Mouse (Mus musculus) thymus, adult 18-20 months (tissue): ENCODE data around the gene Smad9.
"Not testable (repeated sequence)": the region's sequence is repeated elsewhere in the genome, so short reads cannot be mapped to it uniquely, and the experiment has no call there.

Source experiments
- DNase-seq, 2 experiments: peaks; one replicate each; pipeline ENCODE4 v3.0.0; 2022; ENCODE audit warnings: mixed read lengths in 2 of 2

The Smad9 gene

DNA sequence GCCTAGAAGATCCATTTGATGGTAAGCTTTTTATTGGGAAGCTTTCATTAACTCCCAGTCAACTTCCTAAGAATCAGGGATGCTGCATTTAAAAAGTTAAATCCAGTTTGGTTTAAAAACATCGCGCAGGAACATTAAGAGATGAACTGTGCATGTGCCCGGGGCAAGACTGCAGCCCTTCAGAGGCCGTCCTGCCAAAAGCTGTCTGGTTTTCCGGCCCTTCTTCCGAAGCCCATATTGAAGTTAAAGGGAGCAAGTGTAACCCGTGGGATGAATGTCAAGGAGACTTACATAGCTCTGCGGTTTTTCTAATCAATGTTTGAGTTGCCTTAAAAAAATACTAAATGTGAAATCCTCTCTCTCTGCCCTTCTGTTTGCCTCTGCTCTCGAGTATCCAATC is 3.8 kb downstream of the Smad9 start:
- no peak for DNase-seq

DNA sequence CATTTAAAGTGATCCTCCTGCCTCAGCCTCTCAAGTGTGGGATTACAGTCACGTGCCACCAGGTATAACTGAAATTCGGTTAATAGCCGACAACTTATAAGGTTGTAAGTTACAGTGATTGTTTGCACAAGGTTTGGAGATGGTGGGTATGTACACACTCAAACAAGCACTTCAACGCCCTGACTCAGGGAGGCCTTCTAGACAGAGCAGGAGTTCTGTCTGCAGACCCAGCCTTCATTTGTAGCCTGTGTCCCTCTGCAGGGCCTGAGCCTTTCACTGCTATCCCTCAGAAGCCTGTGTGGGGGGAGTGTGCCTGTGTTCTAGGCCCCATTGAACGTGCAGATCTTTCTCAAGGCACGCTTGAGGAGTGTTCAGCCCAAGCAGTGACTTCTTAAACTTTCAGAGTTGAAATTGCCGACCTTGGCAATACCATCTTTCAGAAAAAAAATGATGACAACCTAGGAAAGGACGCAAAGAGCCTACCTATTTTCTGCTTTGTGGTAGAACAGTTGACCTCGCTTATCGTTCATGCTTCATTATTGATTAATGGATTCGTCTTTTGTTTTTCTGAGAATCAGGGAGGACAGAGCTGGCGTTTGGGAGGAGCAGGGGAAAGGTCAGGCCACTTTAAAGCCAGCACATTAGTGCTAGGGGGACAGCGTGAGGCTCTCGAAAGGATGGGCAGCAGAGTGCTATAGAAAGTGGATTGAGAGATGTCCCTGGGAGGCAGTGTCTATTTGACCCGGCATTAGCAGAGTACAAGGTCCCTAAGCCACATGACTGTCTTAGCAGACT is 5.1 kb downstream of the Smad9 start:
- DNase-seq = no peak

DNA sequence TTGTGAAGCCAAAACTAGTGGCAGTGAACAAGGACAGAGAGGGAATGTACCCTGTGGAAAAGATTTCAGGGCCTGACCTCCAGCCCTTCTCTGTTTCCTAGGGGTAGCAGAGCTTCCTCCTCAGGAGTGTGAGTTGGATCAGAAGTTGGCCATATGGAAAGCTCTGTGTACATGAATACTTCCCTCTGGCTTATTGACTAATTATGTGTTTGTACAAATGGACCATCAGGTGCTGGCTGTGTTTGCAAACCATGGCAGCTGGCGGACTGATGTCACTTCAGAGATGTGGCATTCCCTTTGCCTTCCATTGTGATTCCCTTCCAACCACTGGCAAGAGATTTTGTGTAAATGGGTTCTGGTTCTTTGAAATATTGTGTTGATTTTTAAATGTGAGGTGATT is 5.9 kb downstream of the Smad9 start:
- no peak for DNase-seq

DNA sequence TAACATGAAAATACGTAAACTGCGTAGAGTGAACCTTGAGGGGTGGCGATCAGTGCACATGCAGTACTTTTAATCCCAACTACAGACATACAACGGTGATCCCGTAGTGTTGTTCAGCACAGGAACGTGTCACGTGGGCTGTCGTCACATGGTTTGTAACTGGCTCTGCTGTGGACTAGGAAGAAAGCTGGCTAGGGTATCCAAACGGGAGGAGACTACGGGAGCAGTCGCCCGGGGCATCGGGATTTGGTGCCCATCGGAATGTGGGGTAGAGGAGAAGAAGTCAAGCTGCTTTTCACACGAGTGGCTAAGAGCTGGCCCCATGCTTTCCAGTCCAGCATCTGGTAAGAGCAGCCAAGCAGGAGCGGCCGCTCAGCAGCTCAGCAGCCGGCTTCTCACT is 9.0 kb downstream of the Smad9 start:
- DNase-seq = no peak

DNA sequence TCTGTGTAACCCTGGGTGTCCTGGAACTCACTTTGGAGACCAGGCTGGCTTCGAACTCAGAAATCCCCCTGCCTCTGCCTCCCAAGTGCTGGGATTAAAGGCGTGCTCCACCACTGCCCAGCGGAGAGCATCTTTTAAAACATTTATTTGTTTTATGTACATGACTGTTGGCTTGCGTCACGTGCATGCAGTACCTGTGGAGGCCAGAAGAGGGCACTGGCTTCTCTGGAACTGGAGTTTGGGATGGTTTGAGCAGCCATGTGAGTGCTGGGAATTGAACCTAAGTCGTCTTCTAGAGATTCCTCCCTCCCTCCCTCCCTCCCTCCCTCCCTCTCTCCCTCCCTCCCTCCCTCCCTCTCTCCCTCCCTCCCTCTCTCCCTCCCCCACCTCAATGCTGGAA is 10.1 kb downstream of the Smad9 start:
- not testable (repeated sequence) for DNase-seq

DNA sequence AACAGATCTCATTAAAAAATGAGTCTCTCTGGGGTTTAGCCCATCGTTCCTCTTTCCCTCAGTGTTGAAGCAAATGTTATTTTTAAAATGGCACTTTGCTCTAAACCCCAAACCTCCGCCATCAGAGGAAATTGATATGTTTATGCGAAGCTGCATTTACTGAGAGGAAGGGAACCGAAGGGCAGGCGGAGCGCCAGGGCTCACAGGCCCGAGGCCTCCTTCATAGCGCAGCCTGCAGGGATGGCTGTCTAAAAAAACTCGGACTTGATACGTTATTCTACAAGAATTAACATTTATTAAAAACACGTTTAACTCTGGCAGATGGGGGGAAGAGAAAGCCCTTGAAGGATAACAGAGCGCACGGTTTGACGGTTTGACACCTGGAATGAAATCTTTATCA is 10.7 kb downstream of the Smad9 start:
- no peak for DNase-seq

DNA sequence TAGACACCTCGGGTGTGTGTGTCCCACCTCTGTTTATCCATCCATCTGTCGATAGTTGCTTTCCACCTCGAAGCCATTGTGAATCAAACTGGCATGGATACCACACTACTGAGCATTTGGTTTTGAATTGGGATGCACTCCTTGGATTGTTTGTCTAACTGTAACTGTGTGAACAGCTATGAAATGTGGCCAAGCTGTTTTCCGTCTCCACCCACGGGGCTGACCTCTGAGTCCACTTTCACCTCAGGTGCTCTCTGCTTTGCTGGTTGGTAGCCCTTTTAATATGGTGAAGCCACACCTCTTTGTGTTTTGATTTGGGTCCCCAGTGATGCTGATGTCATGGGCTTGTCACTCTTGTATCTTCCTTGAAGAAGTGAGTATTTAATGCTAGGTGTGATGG is 11.4 kb downstream of the Smad9 start:
- DNase-seq = no peak

DNA sequence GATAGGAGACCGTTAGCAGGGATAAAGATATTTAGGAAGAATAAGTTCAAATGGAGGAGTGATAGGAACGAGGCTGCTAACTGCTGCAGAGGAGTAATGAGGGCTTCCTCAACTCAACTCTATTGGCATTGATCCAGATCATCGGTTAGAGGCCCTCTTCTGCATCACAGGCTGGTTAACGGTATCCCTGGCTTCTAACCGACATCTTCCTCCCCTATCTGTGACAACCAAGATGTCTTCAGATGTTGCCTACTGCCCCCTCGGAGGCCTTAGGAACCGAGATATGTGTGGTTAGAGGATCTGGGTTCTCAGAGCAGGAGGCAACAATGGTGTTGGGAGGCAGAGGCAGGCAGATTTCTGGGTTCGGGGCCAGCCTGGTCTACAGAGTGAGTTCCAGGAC is 13.2 kb downstream of the Smad9 start:
- DNase-seq = no peak

DNA sequence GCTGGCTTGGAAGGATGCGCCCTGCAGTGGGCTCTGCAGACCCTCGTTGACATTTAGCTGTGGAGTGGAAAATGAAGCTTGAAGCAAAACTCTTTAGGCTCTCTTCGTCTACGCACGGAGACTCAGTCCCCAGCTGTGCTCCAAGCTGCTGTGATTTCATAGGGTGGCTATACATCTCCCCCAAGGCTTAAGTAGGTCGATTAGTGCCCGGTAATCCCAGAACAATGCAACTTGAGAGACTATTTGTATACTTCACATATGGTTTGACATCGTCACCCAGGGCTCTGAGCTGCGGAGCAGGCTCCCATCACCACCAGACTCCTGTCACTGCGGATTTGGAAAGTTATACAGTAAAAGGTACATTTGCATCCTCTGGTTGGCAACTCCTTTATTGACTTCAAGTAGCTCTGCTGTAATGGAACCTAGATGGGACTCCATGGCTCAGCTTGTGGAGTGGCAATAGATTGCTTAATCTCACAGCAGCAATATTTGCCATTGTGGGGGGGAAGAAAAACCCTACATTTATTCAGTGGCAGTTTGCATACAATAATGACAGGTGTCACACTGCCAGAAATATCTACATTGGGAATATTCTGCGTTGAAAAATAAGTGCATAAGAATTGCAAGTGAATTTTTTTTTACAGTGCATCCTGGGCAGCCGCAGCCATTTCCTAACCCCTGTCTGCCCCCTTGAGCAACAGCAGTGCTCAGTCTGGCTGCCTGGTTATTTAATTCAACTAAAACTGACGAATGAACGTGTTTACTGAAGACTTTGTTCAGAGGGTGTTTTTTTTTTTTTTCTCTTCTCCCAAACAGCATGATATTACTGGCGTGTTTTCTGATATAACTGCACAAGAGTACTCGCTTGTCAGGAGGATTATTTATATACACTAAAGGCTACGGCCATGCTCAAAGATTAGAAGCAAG is 14.2 kb downstream of the Smad9 start:
- no peak for DNase-seq

DNA sequence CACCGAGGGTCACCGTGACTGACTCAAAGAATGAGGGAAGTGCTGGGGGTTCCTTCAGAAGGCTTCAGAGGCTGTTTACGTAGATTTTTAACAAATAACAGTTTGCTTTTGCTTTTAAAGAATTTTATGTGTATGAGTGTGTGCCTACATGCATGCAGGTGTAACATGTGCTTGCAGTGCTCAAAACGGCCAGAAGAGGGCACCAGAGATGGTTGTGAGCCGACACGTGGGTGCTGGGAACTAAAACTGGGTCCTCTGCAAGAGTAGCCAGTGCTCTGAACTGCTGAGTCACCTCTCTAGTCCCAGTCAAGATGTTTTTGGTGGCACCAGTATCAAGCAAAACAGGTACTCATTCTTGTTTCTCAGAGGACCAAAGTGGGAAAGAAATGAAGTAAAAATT is 18.2 kb downstream of the Smad9 start:
- DNase-seq = no peak

DNA sequence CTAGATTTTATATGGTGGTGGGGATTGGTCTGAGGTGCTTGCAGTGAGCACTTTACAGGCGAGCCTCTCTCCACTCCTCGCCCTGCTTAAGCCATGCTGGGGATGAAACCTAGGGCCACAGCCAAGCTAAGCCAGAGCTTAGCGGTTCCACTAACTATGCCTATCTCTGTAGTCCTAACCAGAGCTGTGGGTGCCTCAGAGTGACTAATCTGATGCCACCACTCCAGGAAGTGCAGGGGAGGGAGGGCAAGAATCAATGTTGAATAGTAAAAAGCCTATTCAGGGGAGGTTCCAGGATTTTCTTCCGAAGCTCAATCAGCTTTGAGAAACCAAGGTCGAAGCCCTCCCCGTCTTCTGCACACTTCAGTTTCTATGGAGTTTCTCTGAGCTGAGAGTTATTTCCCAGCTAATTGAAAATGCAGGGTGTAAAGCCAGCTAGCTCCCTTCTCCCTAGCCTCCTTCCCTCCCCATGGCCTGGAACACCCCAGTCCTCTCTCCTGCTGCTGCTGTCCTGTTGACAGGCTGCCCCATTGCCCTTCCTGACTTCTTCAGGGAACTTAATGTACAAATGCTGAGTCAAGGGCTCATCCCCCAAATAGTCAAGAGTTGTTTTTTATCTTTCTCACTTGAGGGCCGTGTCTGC is 20.7 kb downstream of the Smad9 start:
- DNase-seq = no peak

DNA sequence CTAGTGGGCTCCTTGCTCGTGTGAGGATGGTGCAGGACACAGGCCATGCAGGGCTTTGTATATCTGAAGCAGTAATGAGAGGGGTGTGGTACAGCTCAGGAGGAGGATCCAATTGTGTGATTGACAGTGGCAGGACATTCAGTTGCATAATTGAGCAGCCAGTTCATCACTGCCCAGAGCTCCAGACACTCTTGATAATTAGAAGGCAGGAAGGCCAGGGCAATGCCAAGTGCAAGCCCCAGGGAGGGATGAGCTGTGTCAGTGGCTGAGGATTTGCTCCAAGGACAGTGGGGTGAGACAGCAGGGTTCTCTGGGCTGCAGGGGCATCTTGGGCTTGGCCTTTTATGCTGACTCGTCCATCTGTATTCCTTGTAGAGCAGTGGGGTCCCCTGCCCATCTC is 35.2 kb downstream of the Smad9 start:
- no peak for DNase-seq

DNA sequence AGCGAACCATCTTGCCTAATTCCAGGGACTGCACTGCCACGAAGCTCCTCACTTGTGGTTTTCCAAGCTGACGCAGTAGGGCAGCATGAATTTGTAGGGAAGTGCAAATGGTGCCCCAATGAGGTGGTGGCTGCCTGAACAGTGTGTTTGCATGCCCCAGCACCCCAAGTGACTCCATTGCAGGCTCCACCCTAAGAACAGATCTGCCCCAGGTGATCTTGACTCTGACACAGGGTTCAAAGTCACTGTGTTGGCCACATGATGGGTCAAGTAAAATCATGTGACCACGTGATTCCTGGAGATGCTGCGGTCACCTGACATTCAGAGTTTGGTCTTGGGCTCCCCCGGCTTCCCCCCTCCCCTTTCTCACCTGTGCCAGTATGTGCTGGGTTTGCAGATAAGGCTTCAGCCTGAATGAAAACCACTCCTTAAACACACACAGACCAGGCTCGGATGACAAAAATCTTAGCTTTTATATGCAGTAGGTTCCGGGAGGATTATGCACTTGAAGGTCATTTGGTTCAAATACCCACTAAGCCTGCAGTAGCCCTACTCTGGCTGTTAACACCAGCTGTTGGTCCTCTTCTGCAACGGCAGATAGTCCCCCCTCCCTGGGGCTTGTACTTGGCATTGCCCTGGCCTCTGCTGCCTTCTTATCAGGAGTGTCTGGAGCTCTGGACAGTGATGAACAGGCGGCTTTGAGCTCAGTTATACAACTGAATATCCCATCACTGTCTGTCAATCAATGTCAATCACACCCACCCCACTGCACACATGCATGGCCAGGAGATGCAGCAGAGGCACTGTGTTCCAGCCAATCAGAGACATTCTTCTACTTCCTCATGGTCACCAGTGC is 36.7 kb downstream of the Smad9 start:
- no peak for DNase-seq

DNA sequence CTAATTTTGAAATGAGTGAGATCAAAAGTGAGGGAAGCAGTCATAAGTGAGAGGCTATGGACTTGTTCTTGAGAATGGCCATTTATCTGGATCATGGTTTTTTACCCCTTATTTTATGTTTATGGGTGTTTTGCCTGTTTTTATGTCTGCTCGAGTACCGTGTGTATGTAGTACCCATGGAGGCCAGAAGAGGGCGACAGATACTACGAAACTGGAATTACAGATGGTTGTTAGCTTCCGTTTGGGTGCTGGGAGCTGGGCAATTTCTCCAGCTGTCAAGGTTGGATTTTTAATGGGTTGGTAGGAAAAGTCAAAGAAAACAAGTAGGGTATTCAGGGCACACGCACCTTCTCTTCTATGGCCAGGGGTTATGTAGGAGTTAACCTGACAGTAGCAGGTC is 38.4 kb downstream of the Smad9 start:
- DNase-seq = no peak

DNA sequence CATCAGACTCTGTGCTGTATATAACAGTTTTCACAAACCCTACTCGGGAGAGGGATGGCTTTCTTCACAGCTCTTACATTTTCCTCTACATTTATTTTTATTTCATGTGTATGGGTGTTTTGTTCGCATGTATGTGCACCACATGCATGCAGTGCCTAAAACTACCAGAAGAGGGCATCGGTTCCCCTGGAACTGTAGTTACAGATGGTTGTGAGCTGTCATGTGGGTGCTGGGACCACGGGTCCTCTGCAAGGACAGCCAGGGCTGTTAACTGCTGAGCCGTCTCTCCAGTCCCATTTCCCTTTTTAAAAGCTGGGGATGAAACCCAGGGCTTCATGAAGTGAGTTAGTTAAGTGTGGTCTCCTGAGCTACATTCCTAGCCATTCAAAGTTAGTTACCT is 40.0 kb downstream of the Smad9 start:
- no peak for DNase-seq

DNA sequence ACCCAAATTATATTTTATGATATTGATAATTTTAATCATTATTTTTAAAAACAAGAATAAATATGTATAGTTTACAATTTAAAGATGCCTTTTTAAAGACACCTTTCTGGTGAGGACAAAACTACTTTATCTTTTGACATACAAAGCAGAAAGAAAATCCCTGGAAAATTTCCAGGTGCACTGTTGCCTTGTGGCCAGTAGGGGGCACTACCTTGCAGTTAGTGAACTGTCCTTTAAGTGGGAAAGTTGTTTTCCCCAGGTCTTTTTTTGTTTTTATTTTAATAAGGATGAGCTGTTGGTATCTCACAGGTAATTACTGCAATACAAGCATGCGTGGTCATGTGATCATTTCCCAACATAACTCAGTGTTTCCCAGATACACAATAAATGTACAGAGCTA is 40.4 kb downstream of the Smad9 start:
- no peak for DNase-seq

DNA sequence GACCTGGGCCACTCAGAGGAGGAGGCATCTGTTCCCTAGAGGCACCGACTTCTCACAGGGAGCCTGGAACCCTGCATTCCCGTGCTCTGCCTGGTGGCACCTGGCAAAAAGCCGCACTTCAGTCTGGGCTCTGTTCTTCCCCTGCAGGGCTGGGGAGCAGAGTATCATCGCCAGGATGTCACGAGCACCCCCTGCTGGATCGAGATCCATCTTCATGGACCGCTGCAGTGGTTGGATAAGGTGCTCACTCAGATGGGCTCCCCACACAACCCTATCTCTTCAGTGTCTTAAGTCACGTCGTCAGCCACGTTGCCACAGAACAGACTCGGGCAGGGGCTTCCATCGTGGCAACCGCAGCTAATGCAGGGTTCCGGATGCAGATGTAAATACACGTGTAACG is 41.8 kb downstream of the Smad9 start:
- DNase-seq = no peak

DNA sequence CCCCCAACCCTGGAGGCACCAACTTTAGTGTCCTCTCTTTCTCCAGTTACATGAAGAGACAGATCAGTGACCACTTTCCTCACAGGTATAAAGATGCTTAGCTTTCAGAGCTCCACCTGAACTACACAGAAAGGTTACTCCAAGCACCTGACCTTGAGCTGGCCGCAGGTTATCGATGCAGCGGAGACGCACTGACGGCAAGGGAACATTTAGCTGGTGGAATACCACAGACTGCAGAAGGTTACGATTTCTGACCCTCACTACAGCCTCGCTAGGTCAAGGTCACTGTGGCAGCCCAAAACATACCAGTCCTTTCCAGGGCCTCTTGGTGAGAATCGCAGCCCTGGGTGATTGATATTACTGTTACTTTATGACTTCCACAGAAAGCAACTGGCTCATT is 48.3 kb downstream of the Smad9 start:
- DNase-seq = no peak

DNA sequence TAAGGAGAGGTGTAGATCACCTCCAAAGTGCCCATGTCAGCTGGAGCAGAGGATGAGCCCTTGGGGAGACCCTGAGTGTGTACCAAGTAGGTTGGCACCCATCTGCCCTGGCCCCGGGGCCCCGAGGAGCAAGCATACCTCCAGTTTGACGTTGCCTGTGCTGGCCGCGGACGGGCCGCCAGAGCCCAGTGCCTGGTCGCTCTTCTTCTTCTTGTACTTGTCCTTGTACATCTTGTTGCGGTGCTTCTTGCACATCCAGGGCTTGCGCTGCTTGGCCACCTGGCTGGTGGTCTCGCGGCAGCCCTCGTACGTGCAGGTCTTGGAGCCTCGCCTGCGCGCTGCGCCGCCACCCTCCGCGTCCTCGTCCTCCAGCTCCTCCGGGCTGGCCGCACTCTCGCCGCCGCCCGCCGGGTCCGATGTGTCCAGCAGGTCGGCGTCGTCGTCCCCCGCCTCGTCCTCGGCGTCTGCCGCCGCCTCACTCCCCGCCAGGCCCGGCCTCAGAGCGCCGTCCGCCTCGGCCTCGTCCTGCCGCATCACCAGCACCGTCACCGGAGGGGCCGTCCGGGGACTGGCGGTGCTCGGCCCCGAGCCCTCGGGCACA is 51.8 kb downstream of the Smad9 start:
- DNase-seq = peak in 1 of 2 experiments; percentile 38

DNA sequence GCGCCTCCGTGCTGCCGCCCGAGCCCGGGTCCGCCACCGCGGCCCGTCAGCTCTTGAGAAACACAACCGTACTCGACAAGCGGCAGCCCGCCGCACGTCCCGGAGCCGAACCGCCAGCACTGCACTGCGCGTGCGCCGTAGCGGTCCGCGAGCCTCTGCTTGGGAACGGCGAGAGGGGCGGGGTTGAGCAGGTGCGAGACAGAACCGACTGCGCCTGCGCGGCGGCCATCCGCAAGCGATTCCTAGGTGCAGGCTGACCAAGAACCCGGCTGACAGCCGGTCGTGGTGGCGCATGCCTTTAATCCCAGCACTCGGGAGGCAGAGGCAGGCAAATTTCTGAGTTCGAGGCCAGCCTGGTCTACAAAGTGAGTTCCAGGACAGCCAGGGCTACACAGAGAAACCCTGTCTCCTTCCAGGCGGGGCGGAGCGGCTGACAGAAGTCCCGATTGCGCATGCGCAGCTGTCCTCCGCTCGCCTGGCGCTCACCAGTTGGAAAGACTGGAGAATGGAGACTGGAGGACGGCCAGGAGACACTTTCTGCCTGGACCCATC is 52.4 kb downstream of the Smad9 start, which contains the start of gene Rfxap:
Gene Rfxap, minus strand, starts transcription at position 126 of the 552 bp plus-strand sequence.
- DNase-seq = peak; percentile 87

DNA sequence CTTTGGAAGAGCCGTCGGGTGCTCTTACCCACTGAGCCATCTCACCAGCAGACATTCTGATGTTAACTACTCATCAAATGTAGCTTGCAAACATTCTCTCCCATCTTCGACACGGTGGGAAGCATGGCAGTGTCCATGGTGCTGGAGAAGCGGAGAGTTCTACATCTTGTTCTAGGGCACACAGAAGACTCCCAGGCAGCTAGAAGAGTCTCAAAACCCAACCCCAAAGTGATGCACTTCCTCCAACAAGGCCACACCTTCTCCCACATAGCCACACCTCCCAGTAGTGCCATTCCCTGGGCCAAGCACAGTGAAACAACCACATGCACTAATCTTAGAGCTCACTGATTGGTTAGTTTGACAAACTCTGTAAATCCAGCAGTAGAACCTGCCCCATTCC is 53.7 kb downstream of the Smad9 start:
- DNase-seq = no peak

DNA sequence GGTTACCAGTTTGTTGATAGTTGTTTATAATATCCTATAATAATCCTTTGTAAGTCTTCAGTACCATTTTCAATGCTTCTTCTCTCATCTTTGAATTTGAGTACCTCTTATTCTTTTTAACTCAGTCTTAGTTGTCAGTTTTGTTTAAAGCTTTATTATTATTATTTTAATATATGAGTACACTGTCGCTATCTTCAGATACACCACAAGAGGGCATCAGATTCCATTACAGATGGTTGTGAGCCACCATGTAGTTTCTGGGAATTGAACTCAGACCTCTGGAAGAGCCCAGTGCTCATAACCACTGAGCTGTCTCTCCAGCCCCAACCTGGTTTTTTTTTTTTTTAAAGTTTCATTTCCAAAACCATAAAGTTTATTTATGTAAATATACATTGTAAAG is 56.2 kb downstream of the Smad9 start:
- no peak for DNase-seq
